Mouse (Mus musculus): ENCODE measurements around the gene Ins2.

DNA sequence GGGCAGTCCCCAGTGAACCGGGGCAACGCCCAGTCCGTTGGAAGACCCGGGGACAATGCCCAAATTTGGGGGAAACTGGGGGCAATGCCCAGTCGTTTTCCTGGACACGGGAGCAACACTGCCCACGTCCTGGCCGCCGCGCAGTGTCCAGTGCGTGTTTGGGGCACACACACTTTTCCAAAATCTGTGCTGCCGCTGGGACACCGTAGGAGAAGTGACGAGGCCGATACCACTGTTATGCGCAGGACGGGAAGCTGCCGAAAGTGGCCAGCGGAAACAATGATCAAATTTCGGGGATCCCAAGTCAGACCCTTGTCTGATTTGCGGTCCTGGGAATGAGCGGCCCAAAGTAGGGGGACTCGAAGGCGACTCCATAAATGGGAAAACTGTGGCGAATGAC, 82.1 kb downstream of the Ins2 start:
- no peak for TF ChIP-seq CTCF (IDR thresholded peaks at IDR 0.05; ENCODE audit: low read depth)
- TF ChIP-seq EP300 (IDR thresholded peaks at IDR 0.05; ENCODE audit: low read depth) = no peak
